Mouse (Mus musculus) C2C12 (cell line): ENCODE results near the gene Spata18.

Source experiments
- CTCF ChIP-seq: IDR thresholded peaks from one replicate; pipeline ENCODE4 v1.5.1; 2011; ENCODE audit not compliant: control insufficient read depth, insufficient read depth, insufficient read length
- MAX ChIP-seq: IDR thresholded peaks from one replicate; pipeline ENCODE4 v1.6.1; 2011; ENCODE audit warnings: mild to moderate bottlenecking, control low read depth
- USF1 ChIP-seq: IDR thresholded peaks from one replicate; pipeline ENCODE4 v1.6.1; 2011; ENCODE audit warnings: low read depth, mild to moderate bottlenecking, control low read depth, moderate library complexity

GRCm38 (mm10) chr5:73703096-73703495, 51.9 kb downstream of the Spata18 start:
- no peak for TF ChIP-seq CTCF
- no peak for TF ChIP-seq MAX
- no peak for TF ChIP-seq USF1
